Mouse (Mus musculus) CH12.LX (cell line): ENCODE data around the gene Fat2.

Experiments used
- CTCF ChIP-seq, 2 experiments: IDR thresholded peaks in 1 of 2; conservative IDR thresholded peaks in 1 of 2; 2 replicates each; pipeline ENCODE4 v1.5.1; 2011 to 2012; ENCODE audit warnings: low read depth in 2 of 2, low read length in 2 of 2, improper control_type of control experiment in 1 of 2, inconsistent platforms in 1 of 2, mild to moderate bottlenecking in 1 of 2, moderate library complexity in 1 of 2
- EP300 ChIP-seq: IDR thresholded peaks from 2 replicates; pipeline ENCODE4 v1.6.1; 2011; ENCODE audit warnings: low read length, improper control_type of control experiment
- JUN ChIP-seq: IDR thresholded peaks from 2 replicates; pipeline ENCODE4 v1.6.1; 2011; ENCODE audit warnings: low read depth, mild to moderate bottlenecking, low read length, improper control_type of control experiment, moderate library complexity; ENCODE audit not compliant: insufficient read depth
- JUND ChIP-seq: conservative IDR thresholded peaks from 2 replicates; pipeline ENCODE4 v1.6.1; 2011; ENCODE audit warnings: low read depth, low read length, improper control_type of control experiment
- MXI1 ChIP-seq: IDR thresholded peaks from 2 replicates; pipeline ENCODE4 v1.6.1; 2011; ENCODE audit warnings: mild to moderate bottlenecking, low read depth, low read length, improper control_type of control experiment
- POLR2A ChIP-seq: IDR thresholded peaks from 2 replicates; pipeline ENCODE4 v1.6.1; 2011; ENCODE audit warnings: low read depth, mild to moderate bottlenecking, improper control_type of control experiment, low read length
- TCF12 ChIP-seq: IDR thresholded peaks from 2 replicates; pipeline ENCODE4 v1.6.1; 2014; ENCODE audit warnings: low read depth, mild to moderate bottlenecking, inconsistent platforms, low read length, improper control_type of control experiment
- USF2 ChIP-seq: conservative IDR thresholded peaks from 2 replicates; pipeline ENCODE4 v1.6.1; 2011; ENCODE audit warnings: low read depth, low read length, improper control_type of control experiment
- ZMIZ1 ChIP-seq: IDR thresholded peaks from 2 replicates; pipeline ENCODE4 v1.6.1; 2012; ENCODE audit warnings: low read depth, mild to moderate bottlenecking, inconsistent platforms, low read length, improper control_type of control experiment

GRCm38 (mm10) chr11:55369093-55369471 is 32.7 kb upstream of the Fat2 start:
- TF ChIP-seq JUN = no peak
- no peak for TF ChIP-seq TCF12
- TF ChIP-seq CTCF (conservative IDR thresholded peaks at IDR 0.05 in 1 of 2, IDR thresholded peaks at IDR 0.05 in 1 of 2; ENCODE audit: low read depth in 2 of 2, low read length in 2 of 2) = no peak
- no peak for TF ChIP-seq POLR2A
- no peak for TF ChIP-seq JUND
- TF ChIP-seq ZMIZ1 = no peak
- no peak for TF ChIP-seq USF2
- no peak for TF ChIP-seq MXI1
- no peak for TF ChIP-seq EP300
